Mouse (Mus musculus) stomach, embryonic 16.5 days (tissue): Measurements from ENCODE around the gene Fermt2. TPM values are rescaled to one million over a fixed set of nuclear protein-coding genes. Genes with fewer than 3 reads are reported as not detected.
A peak's percentile ranks its signal among the peaks of the same experiment; 100 is the strongest.

ENCODE experiments used
- ATAC-seq: fragments of 200-750 bp; cut with Nextera tagmentation; 2 replicates; pipeline ENCODE4 v1.8.0; 2017; ENCODE audit warnings: moderate number of reproducible peaks, moderate TSS enrichment; ENCODE audit not compliant: insufficient read depth, low FRiP score
- H3K27ac ChIP-seq: fragments of 300-500 bp; sonication (generic); 2 replicates; pipeline ENCODE4 v1.5.1; 2014; ENCODE audit warnings: low read length
- H3K27me3 ChIP-seq: fragments of 300-500 bp; sonication (generic); 2 replicates; pipeline ENCODE4 v1.6.1; 2014; ENCODE audit warnings: low read length, control low read depth, mixed read lengths; ENCODE audit not compliant: control insufficient read depth, insufficient read depth
- H3K36me3 ChIP-seq: fragments of 300-500 bp; sonication (generic); 2 replicates; pipeline ENCODE4 v1.6.1; 2014; ENCODE audit warnings: low read length; ENCODE audit not compliant: control insufficient read depth, insufficient read depth
- H3K4me1 ChIP-seq: fragments of 300-500 bp; sonication (generic); 2 replicates; pipeline ENCODE4 v1.6.1; 2014; ENCODE audit warnings: low read length, control low read depth, mixed read lengths; ENCODE audit not compliant: control insufficient read depth, insufficient read depth
- H3K4me2 ChIP-seq: fragments of 300-500 bp; sonication (generic); 2 replicates; pipeline ENCODE4 v1.6.1; 2014; ENCODE audit warnings: low read depth, low read length, mixed read lengths
- H3K4me3 ChIP-seq: fragments of 300-500 bp; sonication (generic); replicated peaks from 2 replicates; pipeline ENCODE4 v1.5.1; 2014; ENCODE audit warnings: mild to moderate bottlenecking, low read length
- H3K9ac ChIP-seq: fragments of 300-500 bp; sonication (generic); 2 replicates; pipeline ENCODE4 v1.6.1; 2014; ENCODE audit warnings: low read length
- H3K9me3 ChIP-seq: fragments of 300-500 bp; sonication (generic); replicated peaks from 2 replicates; pipeline ENCODE4 v1.6.1; 2016; ENCODE audit warnings: low read length, control low read depth; ENCODE audit not compliant: control insufficient read depth
- WGBS: fragments of 180-500 bp; shearing (Covaris S2); extraction: QIAGEN DNeasy Blood & Tissue Kit; methylation state at CpG from one replicate; pipeline ENCODE4 v1.1.7; 2014; 5-methylcytosine and 5-hydroxymethylcytosine counted together
- polyA plus RNA-seq: library from polyadenylated mRNA; unstranded; fragments of >200 nt; fragmentation: Nextera tagmentation; extraction: Ambion mirVana; gene quantifications from 2 replicates; pipeline ENCODE4 v1.2.1, GENCODE M21; 2015

Gene Fermt2
- polyA plus RNA-seq, 1 experiment from 2014 or later = 235 TPM

- 0 out of 2 replicates have a peak, but pooled peaks have one; percentile 33 for ATAC-seq
- Histone ChIP-seq H3K36me3 (no peaks in the 10 kb centered on the region), H3K4me3 (peak overlapping the region; percentile 77), H3K9me3 (no peaks in the 10 kb centered on the region), H3K9ac (peak overlapping the region; percentile 86), H3K27me3 (no peaks in the 10 kb centered on the region), H3K4me2 (peak overlapping the region; percentile 80), H3K27ac (peak overlapping the region; percentile 95), H3K4me1 (peaks cover 3% of the 10 kb centered on the region; the same call in 1 of the 2 replicates)
- WGBS = 3% methylated on average over 13 of the region's 13 CpGs
Measured at GRCm38 (mm10) chr14:45528861-45529260, 1.1 kb downstream of the Fermt2 start.

- H3K4me3 ChIP-seq = no peak overlapping the region
- 78% methylated on average over 11 of the region's 11 CpGs for WGBS
- H3K27ac ChIP-seq = no peak overlapping the region
- H3K36me3 ChIP-seq = no peaks in the 10 kb centered on the region
- H3K4me2 ChIP-seq = no peak overlapping the region
- no peaks in the 10 kb centered on the region for H3K9me3 ChIP-seq
- no peaks in the 10 kb centered on the region for H3K27me3 ChIP-seq
- no peaks in the 10 kb centered on the region; the same call in 1 of the 2 replicates for H3K4me1 ChIP-seq
- no peak for ATAC-seq
- no peak overlapping the region for H3K9ac ChIP-seq
Measured at GRCm38 (mm10) chr14:45515771-45516170, 14.1 kb downstream of the Fermt2 start.

- H3K4me3 ChIP-seq = no peak overlapping the region
- peaks cover 18% of the 10 kb centered on the region for H3K4me1 ChIP-seq
- ATAC-seq = no peak
- H3K27me3 ChIP-seq = no peaks in the 10 kb centered on the region
- H3K27ac ChIP-seq = no peak overlapping the region
- WGBS = 31% methylated on average over 4 of the region's 4 CpGs
- no peak overlapping the region for H3K4me2 ChIP-seq
- no peak overlapping the region for H3K9ac ChIP-seq
- H3K9me3 ChIP-seq = no peaks in the 10 kb centered on the region
- no peaks in the 10 kb centered on the region for H3K36me3 ChIP-seq
Measured at GRCm38 (mm10) chr14:45510787-45511186, 19.1 kb downstream of the Fermt2 start.

GRCm38 (mm10) chr14:45507923-45508322 is 22.0 kb downstream of the Fermt2 start:
- WGBS = 24% methylated on average over 4 of the region's 4 CpGs
- ATAC-seq = no peak
- Histone ChIP-seq H3K9ac (no peak overlapping the region), H3K36me3 (no peaks in the 10 kb centered on the region; the same call in none of the 2 replicates), H3K9me3 (no peaks in the 10 kb centered on the region), H3K27ac (0 out of 2 replicates have a peak overlapping the region, but pooled peaks have one; percentile 17), H3K4me2 (no peak overlapping the region), H3K4me3 (no peak overlapping the region), H3K27me3 (no peaks in the 10 kb centered on the region), H3K4me1 (peaks cover 18% of the 10 kb centered on the region)

- no peak overlapping the region for H3K9ac ChIP-seq
- ATAC-seq = no peak
- 0 out of 2 replicates have a peak overlapping the region, but pooled peaks have one; percentile 17 for H3K27ac ChIP-seq
- H3K9me3 ChIP-seq = no peaks in the 10 kb centered on the region
- 72% methylated on average over 3 of the region's 3 CpGs for WGBS
- no peaks in the 10 kb centered on the region for H3K27me3 ChIP-seq
- no peak overlapping the region for H3K4me2 ChIP-seq
- no peak overlapping the region for H3K4me3 ChIP-seq
- no peaks in the 10 kb centered on the region; the same call in none of the 2 replicates for H3K36me3 ChIP-seq
- peaks cover 18% of the 10 kb centered on the region for H3K4me1 ChIP-seq
Measured at GRCm38 (mm10) chr14:45507447-45507846, 22.5 kb downstream of the Fermt2 start.

- Histone ChIP-seq H3K4me1 (peaks cover 18% of the 10 kb centered on the region), H3K9me3 (no peaks in the 10 kb centered on the region), H3K27ac (no peak overlapping the region), H3K36me3 (no peaks in the 10 kb centered on the region; the same call in none of the 2 replicates), H3K9ac (no peak overlapping the region), H3K4me2 (no peak overlapping the region), H3K27me3 (no peaks in the 10 kb centered on the region), H3K4me3 (no peak overlapping the region)
- WGBS = 37% methylated on average over 6 of the region's 6 CpGs
- no peak for ATAC-seq
Measured at GRCm38 (mm10) chr14:45507032-45507431, 22.9 kb downstream of the Fermt2 start.

GRCm38 (mm10) chr14:45506165-45506564 is 23.8 kb downstream of the Fermt2 start:
- 61% methylated on average over 4 of the region's 4 CpGs for WGBS
- Histone ChIP-seq H3K27me3 (no peaks in the 10 kb centered on the region), H3K27ac (no peak overlapping the region), H3K9ac (no peak overlapping the region), H3K4me3 (no peak overlapping the region), H3K4me2 (no peak overlapping the region), H3K36me3 (no peaks in the 10 kb centered on the region; the same call in none of the 2 replicates), H3K9me3 (no peaks in the 10 kb centered on the region), H3K4me1 (peaks cover 18% of the 10 kb centered on the region)
- no peak for ATAC-seq

GRCm38 (mm10) chr14:45504422-45505113 is 25.4 kb downstream of the Fermt2 start:
- Histone ChIP-seq H3K9me3 (no peaks in the 10 kb centered on the region), H3K4me1 (peaks cover 18% of the 10 kb centered on the region), H3K27ac (no peak overlapping the region), H3K36me3 (no peaks in the 10 kb centered on the region; the same call in none of the 2 replicates), H3K27me3 (no peaks in the 10 kb centered on the region), H3K4me3 (no peak overlapping the region), H3K4me2 (no peak overlapping the region), H3K9ac (no peak overlapping the region)
- ATAC-seq = no peak
- WGBS = 87% methylated on average over 10 of the region's 10 CpGs

GRCm38 (mm10) chr14:45503934-45504333 is 26.0 kb downstream of the Fermt2 start:
- ATAC-seq = no peak
- no peaks in the 10 kb centered on the region; the same call in none of the 2 replicates for H3K36me3 ChIP-seq
- H3K27ac ChIP-seq = no peak overlapping the region
- no peaks in the 10 kb centered on the region for H3K27me3 ChIP-seq
- peaks cover 14% of the 10 kb centered on the region for H3K4me1 ChIP-seq
- H3K4me2 ChIP-seq = no peak overlapping the region
- H3K4me3 ChIP-seq = no peak overlapping the region
- WGBS = 61% methylated on average over 3 of the region's 3 CpGs
- H3K9ac ChIP-seq = no peak overlapping the region
- no peaks in the 10 kb centered on the region for H3K9me3 ChIP-seq
